Mouse (Mus musculus) large intestine, adult 2 months (tissue): ENCODE measurements around the gene Ugt1a2. TPM values are rescaled to one million over a fixed set of nuclear protein-coding genes. Genes with fewer than 3 reads are reported as not detected.
"Not testable (repeated sequence)": the region's sequence is repeated elsewhere in the genome, so short reads cannot be mapped to it uniquely, and the experiment has no call there.

ENCODE experiments used
- DNase-seq: peaks from one replicate; pipeline ENCODE4 v3.0.0-alpha.2; 2012; ENCODE audit warnings: low read depth, low spot score
- WGBS: fragments of 180-500 bp; shearing (Covaris S2); methylation state at CpG from one replicate; pipeline ENCODE4 v1.1.7; 2018; 5-methylcytosine and 5-hydroxymethylcytosine counted together
- polyA plus RNA-seq: library from polyadenylated mRNA; depleted of rRNA; stranded (reverse); fragments of >200 nt; gene quantifications from 2 replicates; pipeline ENCODE4 v1.2.3, GENCODE M21; 2012; rRNA removed

Ugt1a2 gene
- polyA plus RNA-seq: 0.27 and 0.43 TPM in 2 replicates

DNA sequence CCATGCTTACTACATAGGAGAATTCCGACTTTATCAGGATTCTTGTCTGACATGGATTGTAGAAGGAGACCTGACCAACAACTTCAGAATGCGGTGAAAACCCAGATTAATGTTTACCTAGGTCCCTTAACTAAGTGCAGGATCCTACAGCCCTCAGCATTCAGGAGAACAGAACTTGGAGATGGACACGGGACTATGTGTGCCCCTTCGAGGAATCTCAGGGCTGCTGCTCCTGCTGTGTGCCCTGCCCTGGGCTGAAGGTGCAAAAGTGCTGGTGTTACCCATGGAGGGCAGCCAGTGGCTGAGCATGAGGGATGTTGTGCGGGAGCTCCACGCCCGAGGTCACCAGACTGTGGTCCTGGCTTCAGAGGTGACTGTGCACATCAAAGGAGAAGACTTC is at the start of gene Ugt1a2:
Gene Ugt1a2, plus strand, starts transcription at position 146 of the 400 bp plus-strand sequence.
- DNase-seq: no peak
- 68% methylated on average over 7 of the region's 7 CpGs for WGBS

DNA sequence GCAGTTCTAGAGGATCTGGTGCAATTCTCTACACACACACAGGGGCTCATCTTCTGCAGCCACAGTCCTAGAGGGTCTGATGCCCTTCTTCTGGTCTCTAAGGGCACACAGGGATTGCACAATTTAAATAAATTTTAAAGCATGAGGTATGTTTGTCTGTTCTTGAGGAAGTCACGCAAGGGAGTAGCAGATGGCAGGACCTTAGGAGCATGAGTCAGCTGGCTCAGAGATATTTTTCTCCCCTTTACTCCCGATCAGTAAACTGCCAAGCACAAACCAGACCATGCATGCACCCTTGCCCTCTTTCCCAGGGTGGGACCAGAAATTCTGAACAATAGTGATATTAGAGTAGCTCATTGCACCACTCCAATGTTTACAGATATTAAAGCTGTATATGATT is 42.0 kb upstream of the Ugt1a2 start:
- DNase-seq: peak; percentile 37
- 13% methylated on average over 2 of the region's 2 CpGs for WGBS

DNA sequence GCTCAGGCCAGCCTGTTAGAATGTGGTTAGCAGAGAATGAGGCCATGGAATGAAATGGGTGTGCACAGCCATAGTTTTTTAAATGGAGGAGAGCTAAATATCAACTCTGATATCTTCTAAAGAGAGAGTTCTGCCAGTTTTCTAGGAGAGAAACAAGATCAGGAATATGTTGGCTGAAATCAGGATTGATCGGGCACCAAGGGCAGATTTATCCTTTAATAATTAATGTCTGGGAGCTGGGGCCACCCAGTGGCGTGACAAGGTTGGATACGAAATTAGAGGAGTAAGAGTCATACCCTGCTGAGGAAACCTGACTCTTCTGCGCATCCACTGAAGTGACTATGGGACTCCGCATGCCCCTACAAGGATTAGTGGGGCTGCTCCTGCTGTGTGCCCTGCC is 34.7 kb upstream of the Ugt1a2 start, which contains the start of gene Ugt1a5:
Gene Ugt1a5, plus strand, starts transcription at position 302 of the 400 bp plus-strand sequence.
- WGBS: 93% methylated on average over 5 of the region's 5 CpGs
- no peak for DNase-seq

DNA sequence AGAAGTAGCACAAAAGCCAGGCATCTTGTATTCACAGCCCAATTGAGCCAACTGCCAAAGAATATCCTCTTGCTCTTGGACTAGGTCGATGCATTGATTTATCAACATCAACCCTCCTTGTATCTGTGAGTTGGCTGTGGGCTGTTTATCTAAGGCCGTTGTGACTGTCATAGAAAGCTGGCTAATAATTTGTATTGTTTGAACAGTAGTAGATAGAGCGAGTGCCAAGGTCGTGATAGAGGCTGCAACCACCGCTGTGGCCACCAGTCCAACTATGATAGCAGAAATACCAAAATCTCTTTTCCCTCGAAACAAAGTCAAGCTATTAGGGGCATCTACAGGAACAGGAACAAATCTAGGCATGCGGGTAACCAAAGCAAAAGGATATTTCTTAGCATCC is 28.2 kb upstream of the Ugt1a2 start:
- 81% methylated on average over 7 of the region's 7 CpGs for WGBS
- not testable (repeated sequence) for DNase-seq

DNA sequence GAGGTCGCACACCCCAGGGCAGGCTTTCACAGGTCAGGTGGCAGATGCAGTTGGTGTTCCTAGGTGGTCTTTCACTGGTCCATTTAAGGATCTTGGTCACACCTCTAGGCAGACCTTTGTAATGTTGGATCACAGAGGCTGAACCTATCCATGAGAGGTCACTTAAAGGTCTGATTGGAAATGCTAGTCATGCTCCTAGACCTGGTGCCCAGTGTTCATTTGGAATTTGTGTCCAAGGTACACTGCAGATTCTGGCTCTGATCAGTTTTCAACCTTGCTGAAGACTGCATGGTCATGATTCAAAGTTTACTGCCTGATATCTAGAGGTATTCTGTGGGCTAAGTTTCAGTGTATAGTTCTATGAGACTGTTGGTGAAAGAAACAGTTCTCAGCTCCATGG is 20.7 kb upstream of the Ugt1a2 start:
- 83% methylated on average over 1 of the region's 1 CpGs for WGBS
- DNase-seq: no peak

DNA sequence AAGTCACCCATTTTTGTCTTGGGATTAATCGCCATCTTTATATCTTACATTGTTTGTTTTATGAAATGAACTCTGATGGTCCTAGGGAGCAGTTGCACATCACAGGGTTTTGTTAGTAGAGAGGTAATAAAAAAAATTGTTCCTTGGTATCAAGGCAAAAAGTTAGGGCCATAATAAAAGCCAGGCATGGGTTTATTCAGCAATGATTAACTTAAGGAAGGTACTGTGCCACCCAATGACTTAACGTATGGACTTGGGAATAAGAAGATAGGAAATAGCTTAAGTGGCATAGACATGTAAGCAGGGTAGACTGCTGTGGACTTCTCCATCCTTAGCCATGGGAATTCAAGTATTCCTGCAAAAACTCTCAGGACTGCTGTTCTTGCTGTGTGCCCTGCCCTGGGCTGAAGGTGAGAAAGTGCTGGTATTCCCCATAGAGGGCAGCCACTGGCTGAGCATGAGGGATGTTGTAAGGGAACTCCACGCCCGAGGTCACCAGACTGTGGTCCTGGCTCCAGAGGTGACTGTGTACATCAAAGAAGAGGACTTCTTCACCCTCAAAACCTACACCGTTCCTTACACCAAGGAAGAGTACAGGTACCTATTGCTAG is 14.0 kb upstream of the Ugt1a2 start:
- 29% methylated on average over 5 of the region's 5 CpGs for WGBS
- peak; percentile 64 for DNase-seq

DNA sequence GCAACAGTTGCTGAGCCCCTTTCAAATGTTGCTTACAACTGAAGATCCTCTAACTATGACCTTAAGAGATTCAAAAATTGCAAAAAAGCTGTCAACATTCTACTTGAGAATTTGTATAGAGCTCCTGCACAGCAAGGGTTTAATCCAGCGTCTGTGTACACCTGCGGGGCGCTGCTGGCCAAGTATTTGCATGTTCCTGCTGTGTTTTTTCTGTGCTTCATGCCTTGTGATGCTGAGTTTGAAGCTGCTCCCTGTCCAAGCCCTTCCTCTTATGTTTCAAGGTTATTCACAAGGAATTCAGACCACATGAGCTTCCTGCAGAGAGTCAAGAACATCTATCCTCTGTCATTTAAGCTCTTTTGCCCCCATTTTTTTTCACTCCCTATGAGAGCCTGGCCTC is 8.3 kb upstream of the Ugt1a2 start:
- WGBS: 83% methylated on average over 3 of the region's 3 CpGs
- no peak for DNase-seq

DNA sequence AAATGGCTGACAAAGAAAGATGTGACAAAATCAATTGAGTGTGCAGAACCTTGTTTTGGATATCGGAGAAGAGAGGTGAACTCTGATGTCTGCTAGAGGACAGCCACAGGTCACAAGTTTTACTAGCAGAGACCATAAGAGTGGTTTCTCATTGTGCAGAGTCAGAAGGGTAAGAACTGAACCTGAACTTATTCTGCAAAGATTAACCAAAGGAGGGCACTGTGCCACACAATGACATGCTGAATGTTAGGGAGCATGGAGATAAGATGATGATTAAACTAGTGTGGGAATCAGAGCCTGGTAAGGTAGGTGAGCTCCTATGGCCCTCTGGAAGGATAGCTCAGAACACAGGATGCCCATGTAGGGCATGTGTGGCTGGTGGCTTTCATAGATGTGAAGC is 4.7 kb upstream of the Ugt1a2 start:
- WGBS: 75% methylated on average over 1 of the region's 1 CpGs
- DNase-seq: no peak

DNA sequence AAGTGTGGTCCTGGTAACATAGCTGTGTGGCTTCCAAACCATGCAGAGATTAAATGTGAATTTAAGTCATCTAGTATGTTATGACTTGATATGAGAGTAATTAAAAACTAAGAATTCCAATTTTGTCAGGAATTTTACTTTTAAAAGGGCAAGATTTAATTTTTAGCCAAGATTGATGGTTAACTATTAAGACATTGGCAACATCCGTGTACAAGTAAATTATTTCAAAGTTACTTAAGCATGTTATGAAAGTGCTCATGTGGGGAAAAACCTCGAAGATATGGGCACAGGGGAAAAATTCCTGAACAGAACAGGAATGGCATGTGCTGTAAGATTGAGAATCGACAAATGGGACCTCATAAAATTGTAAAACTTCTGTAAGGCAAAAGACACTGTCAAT is 3.0 kb upstream of the Ugt1a2 start:
- DNase-seq: no peak
- WGBS: 68% methylated on average over 3 of the region's 3 CpGs

DNA sequence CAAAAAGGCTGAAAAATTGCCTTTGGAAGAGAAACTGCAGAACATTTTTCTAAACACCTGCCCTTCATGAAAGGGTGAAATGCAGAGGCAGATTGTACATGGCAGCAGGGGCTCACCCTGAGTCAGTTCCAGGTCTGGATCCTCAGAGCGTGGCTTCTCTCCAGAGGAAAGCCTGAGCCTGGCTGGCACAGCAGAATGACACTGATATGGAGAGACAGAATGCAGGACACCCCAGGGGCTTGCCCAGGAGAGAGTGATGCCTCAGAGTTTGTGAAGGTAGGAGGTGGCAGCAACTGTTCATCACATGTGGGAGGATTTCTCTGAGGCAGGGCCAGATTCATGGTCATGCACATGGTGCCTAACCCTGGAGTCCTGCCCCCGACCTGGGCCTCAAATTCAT is 405 bp upstream of the Ugt1a2 start:
- DNase-seq: no peak
- WGBS: 75% methylated on average over 2 of the region's 2 CpGs

DNA sequence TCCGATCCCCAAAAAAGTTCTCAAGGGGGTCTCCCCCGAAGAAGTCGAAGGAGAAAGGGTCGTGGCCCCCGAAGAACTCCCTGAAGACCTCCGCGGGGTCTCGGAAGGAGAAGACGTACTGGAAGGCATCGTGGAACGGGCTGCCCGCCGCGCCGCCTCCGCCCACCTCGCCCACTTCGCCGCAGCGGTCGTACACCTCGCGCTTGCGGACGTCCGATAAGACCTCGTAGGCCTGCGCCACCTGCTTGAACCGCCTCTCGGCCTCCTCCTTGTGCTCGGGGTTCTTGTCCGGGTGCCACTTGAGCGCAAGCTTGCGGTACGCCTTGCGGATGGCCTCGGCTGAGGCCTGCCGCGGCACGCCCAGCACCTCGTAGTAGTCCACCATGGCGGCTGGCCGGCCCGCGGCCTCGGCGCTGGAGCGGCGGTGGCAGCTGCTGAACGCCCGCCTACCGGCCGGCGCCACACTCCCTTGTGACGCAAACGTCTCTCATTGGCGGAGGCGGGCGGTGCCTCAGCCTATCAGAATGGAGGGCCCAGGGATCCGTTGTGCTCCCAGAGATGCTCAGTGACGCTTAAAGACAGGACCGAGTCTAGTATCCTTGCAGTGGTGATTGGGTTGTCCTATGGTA is 5.0 kb downstream of the Ugt1a2 start, which contains the start of gene Dnajb3:
Gene Dnajb3, minus strand, starts transcription at position 489 of the 629 bp plus-strand sequence.
- DNase-seq: no peak
- WGBS: 50% methylated on average over 62 of the region's 62 CpGs

DNA sequence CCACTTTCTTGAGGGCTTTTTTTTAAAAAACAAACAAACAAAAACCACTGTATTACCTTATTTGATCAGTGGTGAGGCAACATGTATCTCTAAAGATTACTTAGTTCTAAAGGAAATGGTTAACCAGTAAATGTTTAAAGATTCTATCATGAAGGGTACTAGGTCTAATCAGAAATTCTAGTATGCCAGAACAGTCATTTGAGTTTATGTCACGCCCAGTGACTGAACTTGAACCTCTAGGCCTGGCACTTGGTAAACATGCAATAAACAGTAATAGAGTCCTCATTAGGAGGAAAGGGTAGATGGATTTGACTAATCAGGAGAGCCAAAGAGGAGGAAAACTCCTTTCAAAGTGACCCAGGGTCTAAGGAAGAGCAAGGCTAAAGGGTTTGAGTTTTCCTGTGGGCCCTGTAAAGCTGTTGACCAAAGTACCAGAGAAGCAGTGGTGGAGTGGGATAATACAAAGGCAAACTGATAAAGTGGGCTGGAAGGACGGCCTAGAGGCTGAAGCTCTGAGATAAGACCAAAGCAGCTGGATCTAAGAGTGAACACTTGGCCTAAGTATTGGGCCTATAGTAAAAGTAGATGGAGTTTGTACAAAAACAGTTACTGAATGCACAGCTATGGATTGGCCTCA is 6.6 kb downstream of the Ugt1a2 start:
- DNase-seq: no peak
- 40% methylated on average over 2 of the region's 2 CpGs for WGBS

DNA sequence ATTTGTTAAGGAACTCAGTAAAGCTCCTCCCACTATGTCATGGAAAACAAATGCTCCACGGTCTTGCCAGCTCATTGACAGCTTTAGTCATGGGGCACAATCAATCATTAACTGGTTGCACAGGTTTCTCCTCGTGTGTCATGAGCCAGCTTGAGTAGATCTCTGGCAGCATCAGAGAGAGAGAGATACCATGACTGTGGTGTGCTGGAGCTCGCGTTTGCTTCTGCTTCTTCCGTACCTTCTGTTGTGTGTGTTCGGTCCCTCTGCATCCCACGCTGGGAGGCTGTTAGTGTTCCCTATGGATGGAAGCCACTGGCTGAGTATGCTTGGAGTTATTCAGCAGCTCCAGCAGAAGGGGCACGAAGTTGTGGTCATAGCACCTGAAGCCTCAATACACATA is 11.4 kb downstream of the Ugt1a2 start, which contains the start of gene Ugt1a1:
Gene Ugt1a1, plus strand, starts transcription at position 148 of the 400 bp plus-strand sequence.
- 46% methylated on average over 8 of the region's 8 CpGs for WGBS
- peak; percentile 98 for DNase-seq

DNA sequence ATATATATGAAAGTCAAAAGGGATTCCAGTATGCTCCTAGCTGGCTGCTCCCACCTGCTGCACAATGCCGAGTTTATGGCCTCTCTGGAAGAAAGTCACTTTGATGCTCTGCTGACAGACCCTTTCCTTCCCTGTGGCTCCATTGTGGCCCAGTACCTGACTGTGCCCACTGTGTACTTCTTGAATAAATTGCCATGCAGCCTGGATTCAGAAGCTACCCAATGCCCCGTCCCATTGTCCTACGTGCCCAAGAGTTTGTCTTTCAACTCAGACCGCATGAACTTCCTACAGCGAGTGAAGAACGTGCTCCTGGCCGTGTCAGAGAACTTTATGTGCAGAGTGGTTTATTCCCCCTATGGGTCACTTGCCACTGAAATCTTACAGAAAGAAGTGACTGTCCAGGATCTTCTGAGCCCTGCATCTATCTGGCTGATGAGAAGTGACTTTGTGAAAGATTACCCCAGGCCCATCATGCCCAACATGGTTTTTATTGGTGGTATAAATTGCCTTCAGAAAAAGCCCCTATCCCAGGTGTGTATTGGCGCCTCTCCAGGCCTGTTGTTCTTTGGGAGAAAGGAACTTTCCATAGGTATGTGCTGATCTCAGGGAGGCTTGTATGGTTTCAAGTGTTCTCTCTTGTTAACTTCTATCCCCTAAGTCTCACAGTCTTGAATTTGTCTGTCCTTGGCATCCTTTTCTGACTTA is 12.1 kb downstream of the Ugt1a2 start:
- DNase-seq: no peak
- 48% methylated on average over 8 of the region's 8 CpGs for WGBS

DNA sequence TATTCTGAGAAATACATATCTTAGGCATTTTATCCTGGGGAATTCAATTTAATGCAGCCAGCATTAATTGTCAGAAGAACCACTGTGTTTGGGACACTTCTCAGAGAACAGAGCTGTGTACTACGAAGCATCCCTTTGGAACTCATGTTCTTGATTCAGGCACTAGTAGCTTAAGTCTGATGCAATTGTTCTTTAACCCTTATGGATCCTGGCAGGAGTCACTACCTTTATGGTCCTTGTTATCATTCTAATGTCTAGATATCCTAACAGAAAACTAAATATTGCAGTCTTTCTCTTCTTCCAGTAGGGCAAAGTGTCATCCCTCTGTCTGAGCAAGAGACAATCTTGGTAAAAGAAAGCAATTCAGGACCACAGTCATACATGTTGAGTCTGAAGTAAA is 12.7 kb downstream of the Ugt1a2 start:
- DNase-seq: no peak
- 59% methylated on average over 1 of the region's 1 CpGs for WGBS

DNA sequence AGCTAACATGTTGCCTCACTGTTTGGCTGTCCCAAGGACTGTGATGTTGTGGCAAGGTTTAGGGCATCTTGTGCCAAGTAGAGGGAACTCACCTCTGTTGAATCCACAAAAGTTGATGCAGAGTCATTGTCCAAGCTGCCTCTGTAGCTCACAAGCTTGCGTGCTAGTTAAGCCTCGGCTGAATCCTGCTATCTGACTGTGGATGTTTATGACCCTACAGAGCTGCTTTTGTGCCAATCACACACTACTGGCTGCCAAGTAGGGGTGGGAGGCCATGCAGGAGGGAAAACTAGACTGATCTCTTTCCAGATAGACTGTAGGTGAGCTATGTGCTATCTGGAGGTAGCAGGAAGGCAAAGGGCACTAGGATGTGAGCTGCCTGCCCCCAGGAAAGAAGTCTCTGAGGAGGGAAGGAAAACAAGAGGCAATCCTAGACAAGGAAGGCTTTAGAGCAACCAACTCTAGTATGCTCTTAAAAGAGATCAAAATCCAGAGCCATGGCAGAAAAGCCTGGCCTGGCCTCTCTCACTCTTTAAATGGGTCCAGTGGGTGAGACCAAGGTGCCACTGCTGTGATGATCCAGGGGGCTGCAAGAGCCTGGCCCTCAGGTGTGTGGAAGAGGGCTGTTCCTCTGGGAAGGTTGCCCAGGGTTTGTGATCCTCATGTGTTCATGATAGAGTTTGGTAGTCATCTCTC is 13.5 kb downstream of the Ugt1a2 start:
- WGBS: 42% methylated on average over 2 of the region's 2 CpGs
- DNase-seq: peak; percentile 100

DNA sequence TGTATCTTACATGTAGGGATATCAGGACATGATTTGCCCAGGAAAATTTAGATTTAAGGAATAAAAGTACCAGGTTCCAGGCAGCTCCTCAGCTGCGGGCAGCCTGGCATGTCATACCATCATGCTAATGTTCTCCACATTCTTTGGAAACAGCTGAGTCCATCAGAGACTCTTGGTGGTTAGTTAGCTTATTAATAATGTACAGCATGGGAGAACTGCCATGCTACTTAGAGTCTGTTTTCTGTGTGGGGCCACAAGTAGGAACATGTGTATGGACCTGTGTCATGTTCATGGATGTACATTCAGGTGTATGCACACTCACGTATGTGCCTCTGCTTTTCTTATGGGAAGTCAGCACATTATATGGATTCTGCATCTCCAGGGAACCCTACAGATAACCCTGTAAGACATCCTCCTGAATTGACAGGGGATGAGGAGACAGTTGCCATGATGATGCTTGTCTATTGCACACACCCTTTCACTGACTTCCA is 14.1 kb downstream of the Ugt1a2 start:
- no peak for DNase-seq
- 69% methylated on average over 2 of the region's 2 CpGs for WGBS

DNA sequence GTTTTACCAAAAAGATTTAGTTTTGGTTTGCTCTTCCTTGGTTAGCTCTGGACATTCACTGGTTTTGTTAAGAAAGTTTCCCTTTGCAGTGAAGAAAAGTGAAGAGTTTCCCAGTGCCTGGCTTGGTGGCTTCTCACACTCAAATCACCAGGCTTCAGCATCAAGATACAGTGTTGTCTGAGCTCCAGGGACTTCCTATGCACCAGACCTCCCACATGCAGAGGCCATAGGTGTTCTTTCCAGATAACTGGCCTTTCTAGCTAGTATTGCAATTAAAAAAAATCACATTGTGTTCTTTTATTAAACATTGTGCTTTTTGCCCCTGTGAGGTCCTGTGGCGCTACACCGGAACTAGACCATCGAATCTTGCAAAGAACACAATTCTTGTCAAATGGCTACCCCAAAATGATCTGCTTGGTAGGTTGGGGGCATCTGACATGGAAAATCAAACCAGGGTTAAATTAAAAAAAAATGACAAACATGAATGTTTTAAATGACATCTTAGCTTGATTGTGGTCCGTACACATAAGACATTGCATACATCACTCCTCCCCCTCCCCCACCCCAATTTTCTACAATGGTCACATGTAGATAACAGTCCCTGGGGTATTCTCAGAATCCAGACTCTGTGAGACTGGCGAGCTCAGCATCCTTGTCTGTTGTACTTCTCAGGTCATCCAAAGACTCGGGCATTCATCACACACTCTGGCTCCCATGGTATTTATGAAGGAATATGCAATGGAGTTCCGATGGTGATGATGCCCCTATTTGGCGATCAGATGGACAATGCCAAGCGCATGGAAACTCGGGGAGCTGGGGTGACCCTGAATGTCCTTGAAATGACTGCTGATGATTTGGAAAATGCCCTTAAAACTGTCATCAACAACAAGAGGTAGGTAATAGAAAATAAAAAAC is 15.3 kb downstream of the Ugt1a2 start:
- no peak for DNase-seq

DNA sequence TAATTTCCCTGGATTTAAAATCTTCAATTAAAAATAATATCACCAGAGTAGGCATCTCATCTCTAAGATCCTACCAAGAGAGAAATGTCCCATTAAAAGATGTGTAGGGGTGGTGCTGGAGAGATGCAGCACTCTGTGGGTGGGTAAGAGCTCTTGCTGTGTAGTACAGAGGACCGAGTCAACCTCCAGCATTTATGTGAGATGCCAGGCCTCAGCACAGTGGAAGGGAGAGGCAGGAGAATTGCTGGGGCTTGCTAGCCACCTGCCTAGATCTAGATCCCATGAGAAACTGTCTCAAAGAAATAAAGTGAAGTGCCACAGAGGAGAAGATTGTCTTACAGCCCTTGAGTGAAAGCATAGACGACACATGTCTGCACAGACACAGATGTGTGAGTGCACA is 16.1 kb downstream of the Ugt1a2 start:
- no peak for DNase-seq
- 69% methylated on average over 2 of the region's 2 CpGs for WGBS

More for the DNA sequence above, 15.3 kb downstream of the Ugt1a2 start:
- WGBS: 71% methylated on average over 10 of the region's 10 CpGs
